In genomic region chr14:19738094-19738843, GRCm38 (mm10) we compare ENCODE assay signal across 9 mouse cellular contexts. TPM values are rescaled to one million over a fixed set of nuclear protein-coding genes. Genes with fewer than 3 reads are reported as not detected.
DNase-seq lines count a peak whose midpoint lies in the region; ATAC-seq and TF ChIP-seq lines count a peak whose summit lies in the region.
"Had no signal": no experiment of that assay in that cellular context is flagged by ENCODE, and none has a peak within 500 bp of the region (broad histone marks: within the 10 kb centered on the region; RNA-seq: fewer than 3 reads in every experiment).

No protein-coding gene starts in this region.

- ATAC-seq in intestine, embryonic 14.5 days (replicated peaks; ENCODE audit: low FRiP score, low TSS enrichment, low read depth), result peak; percentile 32
- no peak for ATAC-seq in intestine, postnatal 0 days
- peak; percentile 21; the same call in 1 of the 2 replicates for ATAC-seq in forebrain, embryonic 14.5 days

- no peak overlapping the region for H3K9ac ChIP-seq in intestine, embryonic 14.5 days (ENCODE audit: low read length)
- no peak overlapping the region for H3K9ac ChIP-seq in intestine, postnatal 0 days (ENCODE audit: low read depth, low read length)
- no peak overlapping the region for H3K9ac ChIP-seq in forebrain, embryonic 14.5 days (ENCODE audit: low read length)

- H3K4me3 ChIP-seq in intestine, embryonic 14.5 days (ENCODE audit: low read depth, low read length), result no peak overlapping the region
- no peak overlapping the region for H3K4me3 ChIP-seq in intestine, postnatal 0 days (ENCODE audit: low read depth, low read length)
- H3K4me3 ChIP-seq in forebrain, embryonic 14.5 days (ENCODE audit: low read depth, low read length), result no peak overlapping the region

- H3K27me3 ChIP-seq in intestine, embryonic 14.5 days (replicated peaks; ENCODE audit: control insufficient read depth, insufficient read depth, low read length), result no peaks in the 10 kb centered on the region
- H3K27me3 ChIP-seq in intestine, postnatal 0 days (replicated peaks; ENCODE audit: control insufficient read depth, insufficient read depth, low read length), result no peaks in the 10 kb centered on the region
- no peaks in the 10 kb centered on the region for H3K27me3 ChIP-seq in forebrain, embryonic 14.5 days (replicated peaks; ENCODE audit: control insufficient read depth, insufficient read depth, low read length)

- H3K4me2 ChIP-seq in intestine, embryonic 14.5 days (ENCODE audit: low read length), result no peak overlapping the region
- H3K4me2 ChIP-seq in intestine, postnatal 0 days (replicated peaks; ENCODE audit: low read depth), result no peak overlapping the region
- H3K4me2 ChIP-seq in forebrain, embryonic 14.5 days (ENCODE audit: low read length), result no peak overlapping the region

- TF ChIP-seq CTCF in intestine, postnatal 0 days (IDR thresholded peaks at IDR 0.05; ENCODE audit: low read depth), result no peak

- peaks cover 16% of the 10 kb centered on the region; the same call in 1 of the 2 replicates for H3K4me1 ChIP-seq in intestine, embryonic 14.5 days (replicated peaks; ENCODE audit: control insufficient read depth, insufficient read depth, low read length)
- H3K4me1 ChIP-seq in intestine, postnatal 0 days (replicated peaks; ENCODE audit: control insufficient read depth, insufficient read depth, low read length), result no peaks in the 10 kb centered on the region
- peaks cover 3% of the 10 kb centered on the region; the same call in 1 of the 2 replicates for H3K4me1 ChIP-seq in forebrain, embryonic 14.5 days (ENCODE audit: control insufficient read depth, insufficient read depth, low read length)

- 17% methylated on average over 5 of the region's 5 CpGs for WGBS in intestine, embryonic 14.5 days
- WGBS in intestine, postnatal 0 days, result 41% methylated on average over 5 of the region's 5 CpGs
- WGBS in forebrain, embryonic 14.5 days, result 29% methylated on average over 5 of the region's 5 CpGs

- no peaks in the 10 kb centered on the region for H3K9me3 ChIP-seq in intestine, embryonic 14.5 days (ENCODE audit: control insufficient read depth, low read length)
- H3K9me3 ChIP-seq in intestine, postnatal 0 days (ENCODE audit: control insufficient read depth), result no peaks in the 10 kb centered on the region
- no peaks in the 10 kb centered on the region for H3K9me3 ChIP-seq in forebrain, embryonic 14.5 days (replicated peaks; ENCODE audit: control insufficient read depth, low read length)
- H3K9me3 ChIP-seq: G1E had no signal

- no peak for DNase-seq in intestine, embryonic 14.5 days (ENCODE audit: low spot score)
- DNase-seq in forebrain, embryonic 14.5 days (ENCODE audit: low spot score), result peak; percentile 46
- DNase-seq in kidney, postnatal 14 days, result peak; percentile 53
- DNase-seq in skeletal muscle tissue, adult 2 months (ENCODE audit: low read depth, low spot score), result peak; percentile 63
- DNase-seq in layer of hippocampus, postnatal 10 days (ENCODE audit: low spot score in 2 of 2), result no peak
- DNase-seq in natural killer cell, adult 2 months (ENCODE audit: low spot score in 2 of 2), result no peak
- DNase-seq in adrenal gland, postnatal 14 days, result no peak

- H3K36me3 ChIP-seq in intestine, embryonic 14.5 days (ENCODE audit: control insufficient read depth, insufficient read depth, low read length), result no peaks in the 10 kb centered on the region
- H3K36me3 ChIP-seq in intestine, postnatal 0 days (ENCODE audit: control insufficient read depth, insufficient read depth), result peaks cover 3% of the 10 kb centered on the region; the same call in 1 of the 2 replicates
- no peaks in the 10 kb centered on the region for H3K36me3 ChIP-seq in forebrain, embryonic 14.5 days (ENCODE audit: control insufficient read depth, insufficient read depth, low read length)
- H3K36me3 ChIP-seq: G1E had no signal

- peak overlapping the region; percentile 85 for H3K27ac ChIP-seq in intestine, embryonic 14.5 days (ENCODE audit: low read depth)
- H3K27ac ChIP-seq in intestine, postnatal 0 days (ENCODE audit: low read depth, low read length), result no peak overlapping the region; the same call in 1 of the 2 replicates
- H3K27ac ChIP-seq in forebrain, embryonic 14.5 days (ENCODE audit: low read depth, low read length), result peak overlapping the region; percentile 3; the same call in 1 of the 2 replicates

RNA-seq across cellular contexts. Expression of gene Nid2, which starts 12.8 kb away (rescaled TPM):
- polyA plus RNA-seq in intestine, embryonic 14.5 days (2014; fragmentation: Nextera tagmentation; extraction: Ambion mirVana), result 85.2 and 87.2 TPM in 2 replicates
- polyA plus RNA-seq in intestine, postnatal 0 days (2015; fragmentation: Nextera tagmentation; extraction: Ambion mirVana), result 20.0 and 21.8 TPM in 2 replicates
- 30.9 and 37.4 TPM in 2 replicates for polyA plus RNA-seq in forebrain, embryonic 14.5 days (2014; fragmentation: Nextera tagmentation; extraction: Ambion mirVana)
- 10 to 100 TPM; 18.0 to 26.5 TPM for total RNA-seq in layer of hippocampus, postnatal 10 days (2021)
- 44.7 and 46.2 TPM in 2 replicates for total RNA-seq in adrenal gland, postnatal 14 days (2021)

Comparison
In these comparisons a context has a peak if more than half of its experiments do, and no peak if none do; other contexts are left out.
1. DNase-seq: peak in forebrain, embryonic 14.5 days (single experiment), kidney, postnatal 14 days (single experiment) and skeletal muscle tissue, adult 2 months (single experiment); none in intestine, embryonic 14.5 days (single experiment), layer of hippocampus, postnatal 10 days (0 of 2), natural killer cell, adult 2 months (0 of 2) and adrenal gland, postnatal 14 days (single experiment).